Mouse (Mus musculus) liver, adult 2 months (tissue): ENCODE measurements at regions not wholly inside any gene's neighbourhood (a gene's known extent, or its start where the extent isn't known, plus 50 kb on each side); places are given as distances from the start of the nearest gene placed in this dataset.

Source experiments
- CTCF ChIP-seq: fragments of 200-500 bp; IDR thresholded peaks from 2 replicates; pipeline ENCODE4 v1.5.1; 2011; ENCODE audit warnings: low read depth, low read length, control low read depth
- POLR2A ChIP-seq: fragments of 200-500 bp; IDR thresholded peaks from 2 replicates; pipeline ENCODE4 v1.6.1; 2011; ENCODE audit warnings: low read length, control low read depth; ENCODE audit not compliant: insufficient read depth; ENCODE audit errors: extremely low read depth

DNA sequence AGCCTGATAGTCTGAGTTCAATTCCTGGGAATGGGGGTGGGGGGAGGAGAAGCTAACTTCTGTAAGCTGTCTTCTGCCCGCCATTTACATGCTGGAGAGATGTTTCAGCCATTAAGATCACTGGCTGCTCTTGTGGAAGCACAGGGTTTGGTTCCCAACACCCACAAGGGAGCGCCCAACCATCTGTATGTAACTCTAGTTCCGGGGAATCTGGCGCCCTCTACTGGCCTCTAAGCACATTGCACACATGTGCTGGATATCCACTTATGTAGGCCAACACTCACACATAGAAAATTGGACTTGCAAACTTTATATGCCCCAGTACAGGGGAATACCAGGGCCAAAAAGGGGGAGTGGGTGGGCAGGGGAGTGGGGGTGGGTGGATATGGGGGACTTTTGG, 126.9 kb downstream of the Postn start:
- TF ChIP-seq POLR2A, result no peak
- TF ChIP-seq CTCF, result 0 out of 2 replicates have a peak, but pooled peaks have one; percentile 12
